In genomic region chr14:21120473-21120872, GRCm38 (mm10) we compare ENCODE assay signal across 10 mouse cellular contexts.
DNase-seq lines count a peak whose midpoint lies in the region; ATAC-seq and TF ChIP-seq lines count a peak whose summit lies in the region.
"Had no signal": no experiment of that assay in that cellular context is flagged by ENCODE, and none has a peak within 500 bp of the region (broad histone marks: within the 10 kb centered on the region; RNA-seq: fewer than 3 reads in every experiment).

No protein-coding gene starts in this region.

- H3K4me1 ChIP-seq in cerebellum, adult 2 months (ENCODE audit: control insufficient read depth, insufficient read depth, low read length) = peaks cover 3% of the 10 kb centered on the region; the same call in 1 of the 2 replicates
- peaks cover 18% of the 10 kb centered on the region for H3K4me1 ChIP-seq in liver, embryonic 12.5 days

- H3K9me3 ChIP-seq in liver, embryonic 12.5 days (replicated peaks) = no peaks in the 10 kb centered on the region
- H3K9me3 ChIP-seq: heart, embryonic 15.5 days; megakaryocyte, embryonic 14.5 days had no signal

- peaks cover 7% of the 10 kb centered on the region for H3K36me3 ChIP-seq in liver, embryonic 12.5 days
- H3K36me3 ChIP-seq: heart, embryonic 15.5 days had no signal

- H3K9ac ChIP-seq in liver, embryonic 12.5 days = no peak overlapping the region
- H3K9ac ChIP-seq: heart, embryonic 15.5 days had no signal

- H3K27me3 ChIP-seq in cerebellum, adult 2 months (ENCODE audit: control insufficient read depth, insufficient read depth, low read length) = no peaks in the 10 kb centered on the region
- H3K27me3 ChIP-seq in liver, embryonic 12.5 days (replicated peaks) = no peaks in the 10 kb centered on the region
- H3K27me3 ChIP-seq: heart, embryonic 15.5 days; megakaryocyte, embryonic 14.5 days had no signal

- no peak for TF ChIP-seq POLR2A in cerebellum, adult 2 months (IDR thresholded peaks at IDR 0.05; ENCODE audit: borderline replicate concordance, insufficient read depth, low read length)

- H3K4me3 ChIP-seq in cerebellum, adult 2 months (replicated peaks; ENCODE audit: insufficient read depth, low read depth, low read length) = no peak overlapping the region
- H3K4me3 ChIP-seq in liver, embryonic 12.5 days = no peak overlapping the region
- H3K4me3 ChIP-seq: heart, embryonic 15.5 days; megakaryocyte, embryonic 14.5 days had no signal

- ATAC-seq in cerebellum, adult (ENCODE audit: insufficient number of reproducible peaks, low FRiP score, low TSS enrichment) = no peak
- no peak for ATAC-seq in liver, embryonic 12.5 days
- ATAC-seq in inflammation-experienced regulatory T-cells, adult 6 months = no peak

- no peak overlapping the region for H3K4me2 ChIP-seq in liver, embryonic 12.5 days

- no peak overlapping the region for H3K27ac ChIP-seq in cerebellum, adult 2 months (ENCODE audit: insufficient read depth, low read length)
- H3K27ac ChIP-seq in liver, embryonic 12.5 days = no peak overlapping the region

- 21% methylated on average over 3 of the region's 3 CpGs for WGBS in cerebellum, adult 2 months
- 21% methylated on average over 3 of the region's 3 CpGs for WGBS in liver, embryonic 12.5 days (ENCODE audit: insufficient replicate concordance)

- DNase-seq in cerebellum, adult 2 months = peak; percentile 35 to 49
- peak; percentile 52 for DNase-seq in liver
- DNase-seq in Muller cell, postnatal 12 days (ENCODE audit: inconsistent ontology term) = peak; percentile 20
- DNase-seq in embryo, embryonic 11 days = peak; percentile 76
- peak; percentile 62 for DNase-seq in lung, postnatal 10 days

- TF ChIP-seq CTCF in cerebellum, adult 2 months (IDR thresholded peaks at IDR 0.05; ENCODE audit: borderline replicate concordance, insufficient read depth, low read depth, low read length) = peak; percentile 45

Comparison
In these comparisons a context has a peak if more than half of its experiments do, and no peak if none do; other contexts are left out.
1. DNase-seq: peak in every context shown above with its lines; median percentile 76 in embryo, embryonic 11 days; 62 in lung, postnatal 10 days; 52 in liver; 42 in cerebellum, adult 2 months; 20 in Muller cell, postnatal 12 days.